Mouse (Mus musculus): ENCODE measurements around the gene Pcnx2. TPM values are rescaled to one million over a fixed set of nuclear protein-coding genes. Genes with fewer than 3 reads are reported as not detected.

Gene Pcnx2
- 0.28 TPM for polyA plus RNA-seq (2017; shearing (Covaris generic))

DNA sequence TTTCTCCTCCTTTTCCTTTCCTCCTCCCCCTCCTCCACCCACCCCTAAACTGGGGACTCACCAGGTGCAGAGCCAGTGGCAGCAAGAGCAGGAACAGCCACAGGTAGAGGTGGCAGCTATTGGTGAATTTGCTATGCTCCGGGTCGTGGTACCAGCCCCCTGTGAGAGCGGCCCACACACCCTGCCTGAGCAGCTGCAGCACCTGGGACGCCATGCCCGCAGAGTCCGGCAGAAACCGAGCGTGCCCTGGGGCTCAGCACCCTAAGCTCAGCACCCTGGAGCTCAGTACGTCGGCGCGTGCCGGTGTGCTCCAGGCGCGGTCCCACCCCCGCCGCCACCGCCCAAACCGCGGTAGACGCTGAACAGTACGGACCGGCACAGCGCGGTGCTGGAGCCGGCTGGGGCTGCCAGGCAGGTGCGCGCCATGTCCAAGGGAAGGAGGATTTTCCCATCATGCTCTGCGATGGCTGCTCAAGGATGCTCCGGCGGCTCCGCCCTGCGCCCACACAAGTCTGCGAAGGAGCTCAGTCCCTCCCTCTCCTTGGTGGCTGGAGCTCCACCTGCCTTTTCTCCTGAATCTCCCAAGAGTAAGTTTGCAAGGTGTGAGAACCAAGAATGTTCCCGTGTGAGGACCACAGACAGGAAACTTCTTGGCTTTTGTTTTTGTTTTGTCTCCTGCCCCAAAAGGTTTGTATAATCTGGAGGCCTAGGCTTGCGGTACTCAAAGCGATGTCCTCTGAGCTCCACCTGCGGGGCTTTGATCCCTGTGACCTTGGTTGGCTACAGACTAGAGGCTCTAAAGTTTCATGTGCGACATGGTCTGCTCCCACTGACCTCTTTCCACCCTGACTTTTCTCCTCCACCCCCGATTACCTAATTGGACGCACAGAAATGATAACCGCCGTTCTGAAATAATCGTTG, at the start of gene Pcnx2:
TSS of gene Pcnx2 (minus strand) at position 450 of the 921 bp plus-strand sequence.

DNA sequence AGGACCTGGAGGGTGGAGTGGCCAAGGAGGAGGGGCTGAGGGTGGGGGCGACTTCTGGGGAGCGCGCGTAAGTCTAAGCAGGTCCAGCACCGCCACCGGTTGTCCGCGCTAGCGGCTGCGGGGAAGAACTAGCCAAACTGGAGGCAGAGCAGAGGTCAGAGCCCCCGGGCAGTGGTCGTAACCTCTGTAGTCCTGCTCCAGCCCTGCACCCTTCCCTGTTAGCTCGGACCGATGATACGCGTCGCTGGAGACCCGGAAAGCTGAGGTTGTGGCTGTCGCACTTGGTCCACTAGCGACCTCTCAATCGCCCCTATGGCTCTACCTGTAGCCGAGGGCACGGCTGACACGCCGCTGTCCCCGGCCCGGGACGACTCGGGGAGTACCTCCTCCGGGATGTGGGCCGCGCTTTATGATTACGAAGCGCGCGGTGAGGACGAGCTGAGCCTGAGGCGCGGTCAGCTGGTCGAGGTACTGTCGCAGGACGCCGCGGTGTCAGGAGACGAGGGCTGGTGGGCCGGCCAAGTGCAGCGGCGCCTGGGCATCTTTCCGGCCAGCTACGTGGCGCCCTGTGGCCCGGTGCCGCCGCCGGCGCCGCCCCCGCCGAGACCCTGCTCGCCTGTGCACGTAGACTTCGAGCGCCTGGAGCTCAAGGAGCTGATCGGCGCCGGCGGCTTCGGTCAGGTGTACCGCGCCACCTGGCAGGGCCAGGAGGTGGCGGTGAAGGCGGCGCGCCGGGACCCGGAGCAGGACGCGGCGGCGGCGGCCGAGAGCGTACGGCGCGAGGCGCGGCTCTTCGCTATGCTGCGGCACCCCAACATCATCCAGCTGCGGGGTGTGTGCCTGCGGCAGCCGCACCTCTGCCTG, 12.5 kb upstream of the Pcnx2 start, which contains the start of gene Map3k21:
TSS of gene Map3k21 (plus strand) at position 86 of the 864 bp plus-strand sequence.

DNA sequence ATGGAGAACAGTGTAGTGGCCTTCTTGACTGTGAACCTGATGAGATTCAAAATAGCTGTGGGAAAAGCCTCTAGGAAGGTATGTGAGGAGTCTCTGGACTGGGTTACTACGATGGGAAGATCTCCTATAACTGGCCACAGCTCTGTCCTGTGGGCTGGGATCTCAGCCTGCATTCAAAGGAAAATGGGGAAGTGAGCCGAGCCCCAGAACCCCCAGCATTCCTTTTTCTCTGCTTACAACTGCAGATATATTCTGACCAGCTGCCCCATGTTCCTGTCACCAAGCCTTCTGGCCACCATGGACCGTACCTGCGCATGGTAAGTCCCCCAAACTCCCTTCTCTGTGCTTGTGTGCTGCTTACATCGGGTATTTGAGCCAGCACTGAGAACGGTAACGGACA, 168.4 kb downstream of the Pcnx2 start, which contains the start of gene Ntpcr:
TSS of gene Ntpcr (plus strand) at position 218 of the 400 bp plus-strand sequence.

Other genes starting within 250 kb of the Pcnx2 start
- 0.10 TPM for gene Map10, start 228.5 kb downstream of the Pcnx2 start, polyA plus RNA-seq (2017; shearing (Covaris generic))
- 27.3 TPM for gene Ntpcr, start 168.4 kb downstream of the Pcnx2 start, polyA plus RNA-seq (2017; shearing (Covaris generic))
- not detected for gene Map3k21, start 12.1 kb upstream of the Pcnx2 start, polyA plus RNA-seq (2017; shearing (Covaris generic))
- gene Kcnk1, start 96.9 kb upstream of the Pcnx2 start, polyA plus RNA-seq (2017; shearing (Covaris generic)): not detected

All from activated CD4-positive, CD25-positive, alpha-beta regulatory T cell, adult 9 weeks (primary cell).